Mouse (Mus musculus) bone marrow macrophage, adult 2 months (primary cell): ENCODE results near the gene Ezr.

ENCODE experiments used
- CTCF ChIP-seq: IDR thresholded peaks from 2 replicates; pipeline ENCODE4 v1.5.1; 2012; ENCODE audit warnings: low read depth, mild to moderate bottlenecking, low read length, moderate library complexity
- POLR2A ChIP-seq: IDR thresholded peaks from 2 replicates; pipeline ENCODE4 v1.6.1; 2012; ENCODE audit warnings: mild to moderate bottlenecking, low read depth, low read length, borderline replicate concordance

GRCm38 (mm10) chr17:6776123-6776522 lies 6.5 kb downstream of the Ezr start:
- TF ChIP-seq POLR2A (no peak), CTCF (no peak)
